10 mouse cellular contexts compared by ENCODE assay signal in genomic region chr13:101847879-101848600, GRCm38 (mm10).
DNase-seq lines count a peak whose midpoint lies in the region; TF ChIP-seq lines count a peak whose summit lies in the region.
"Had no signal": no experiment of that assay in that cellular context is flagged by ENCODE, and none has a peak within 500 bp of the region (broad histone marks: within the 10 kb centered on the region; RNA-seq: fewer than 3 reads in every experiment).

No protein-coding gene starts in this region.

- 70% methylated on average over 12 of the region's 12 CpGs for WGBS in kidney, adult 2 months
- WGBS in hindbrain, embryonic 10.5 days: 86% methylated on average over 12 of the region's 12 CpGs

- TF ChIP-seq POLR2A in kidney, adult 2 months (IDR thresholded peaks at IDR 0.05; ENCODE audit: low read depth, low read length): no peak

- H3K4me3 ChIP-seq in kidney, adult 2 months (ENCODE audit: insufficient read depth, low read depth, low read length): no peak overlapping the region
- no peak overlapping the region for H3K4me3 ChIP-seq in hindbrain, embryonic 10.5 days
- H3K4me3 ChIP-seq in layer of hippocampus, adult 2 months: no peak overlapping the region
- H3K4me3 ChIP-seq: stomach, embryonic 15.5 days had no signal

- no peak overlapping the region for H3K27ac ChIP-seq in kidney, adult 2 months (ENCODE audit: insufficient read depth, low read depth, low read length)
- no peak overlapping the region for H3K27ac ChIP-seq in hindbrain, embryonic 10.5 days
- H3K27ac ChIP-seq in layer of hippocampus, adult 2 months: no peak overlapping the region
- H3K27ac ChIP-seq: stomach, embryonic 15.5 days had no signal

- DNase-seq in kidney, adult 2 months: peak; percentile 7
- DNase-seq in kidney, postnatal 25 days: no peak
- peak; percentile 11 for DNase-seq in NIH3T3 (ENCODE audit: low read depth)
- peak; percentile 3 for DNase-seq in brain, adult 2 months (ENCODE audit: low read depth, low spot score)
- peak; percentile 99 for DNase-seq in gonadal fat pad, adult 2 months (ENCODE audit: low read depth)
- DNase-seq in frontal cortex, adult 2 months (ENCODE audit: extremely low spot score in 1 of 2, low spot score in 1 of 2): no peak
- DNase-seq in hindbrain, embryonic 10.5 days (ENCODE audit: low spot score): no peak
- no peak for DNase-seq in layer of hippocampus, adult 2 months (ENCODE audit: low spot score in 2 of 2)
- DNase-seq: heart, postnatal 4 days had no signal

- H3K36me3 ChIP-seq in kidney, adult 2 months (ENCODE audit: control insufficient read depth, insufficient read depth, low read length): no peaks in the 10 kb centered on the region
- H3K36me3 ChIP-seq in hindbrain, embryonic 10.5 days: no peaks in the 10 kb centered on the region
- H3K36me3 ChIP-seq: stomach, embryonic 15.5 days had no signal

- TF ChIP-seq CTCF in kidney, adult 2 months (conservative IDR thresholded peaks at IDR 0.05; ENCODE audit: insufficient read depth, insufficient read length, low read depth, low read length): no peak
- TF ChIP-seq CTCF in layer of hippocampus, adult 2 months (conservative IDR thresholded peaks at IDR 0.05): no peak

- H3K4me1 ChIP-seq in kidney, adult 2 months (ENCODE audit: control insufficient read depth, insufficient read depth, low read length): no peaks in the 10 kb centered on the region; the same call in 1 of the 2 replicates
- no peaks in the 10 kb centered on the region for H3K4me1 ChIP-seq in hindbrain, embryonic 10.5 days (replicated peaks)
- H3K4me1 ChIP-seq: stomach, embryonic 15.5 days had no signal

- H3K9me3 ChIP-seq in hindbrain, embryonic 10.5 days: no peaks in the 10 kb centered on the region
- H3K9me3 ChIP-seq: stomach, embryonic 15.5 days had no signal

- no peaks in the 10 kb centered on the region for H3K27me3 ChIP-seq in kidney, adult 2 months (replicated peaks; ENCODE audit: control insufficient read depth, insufficient read depth, low read length)
- no peaks in the 10 kb centered on the region for H3K27me3 ChIP-seq in hindbrain, embryonic 10.5 days (ENCODE audit: insufficient read depth, poor library complexity, severe bottlenecking)
- H3K27me3 ChIP-seq: stomach, embryonic 15.5 days had no signal

Comparison
In these comparisons a context has a peak if more than half of its experiments do, and no peak if none do; other contexts are left out.
1. DNase-seq: peak in kidney, adult 2 months (single experiment), NIH3T3 (single experiment), brain, adult 2 months (single experiment) and gonadal fat pad, adult 2 months (single experiment); none in kidney, postnatal 25 days (0 of 2), frontal cortex, adult 2 months (0 of 2), hindbrain, embryonic 10.5 days (single experiment) and layer of hippocampus, adult 2 months (0 of 2).